Mouse (Mus musculus) neutrophil, adult 5-6 weeks (primary cell): Measurements from ENCODE around the gene Rnase2a. TPM values are rescaled to one million over a fixed set of nuclear protein-coding genes. Genes with fewer than 3 reads are reported as not detected.
"Not testable (repeated sequence)": the region's sequence is repeated elsewhere in the genome, so short reads cannot be mapped to it uniquely, and the experiment has no call there.

ENCODE experiments used
- ATAC-seq: fragments of 151-379, 151-347 bp; 2 replicates; pipeline ENCODE4 v1.8.0; 2017; ENCODE audit warnings: mild to moderate bottlenecking, moderate TSS enrichment; ENCODE audit not compliant: insufficient number of reproducible peaks, poor library complexity, low FRiP score, severe bottlenecking; ENCODE audit errors: extremely low read depth
- total RNA-seq: library from RNA; stranded (forward); fragments of 200-1000 nt; gene quantifications from 2 replicates; pipeline ENCODE4 v1.2.3, GENCODE M21; 2017

The Rnase2a gene
- not detected in 2 replicates for total RNA-seq

DNA sequence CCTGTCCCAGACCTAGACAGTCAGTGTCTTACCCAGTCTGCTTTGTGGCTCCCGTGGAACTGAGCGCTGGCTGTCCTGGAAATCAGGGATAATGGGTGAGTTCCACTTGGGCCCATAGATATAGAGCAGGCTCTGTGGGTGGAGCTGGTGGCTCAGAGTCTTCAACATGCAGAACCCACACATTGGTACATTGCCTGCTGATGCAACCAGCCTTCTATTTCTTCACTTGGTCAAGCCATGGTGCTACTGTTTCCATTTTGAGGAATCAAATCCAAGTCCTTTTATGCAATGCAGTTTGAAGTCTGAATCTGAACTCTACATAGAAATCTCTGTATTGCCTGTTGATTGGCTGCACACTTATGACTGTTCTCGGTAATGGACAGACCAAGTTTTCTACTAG is at the start of gene Rnase2a:
Rnase2a (minus strand) TSS at position 72 of the 400 bp plus-strand sequence.
- ATAC-seq: no peak

DNA sequence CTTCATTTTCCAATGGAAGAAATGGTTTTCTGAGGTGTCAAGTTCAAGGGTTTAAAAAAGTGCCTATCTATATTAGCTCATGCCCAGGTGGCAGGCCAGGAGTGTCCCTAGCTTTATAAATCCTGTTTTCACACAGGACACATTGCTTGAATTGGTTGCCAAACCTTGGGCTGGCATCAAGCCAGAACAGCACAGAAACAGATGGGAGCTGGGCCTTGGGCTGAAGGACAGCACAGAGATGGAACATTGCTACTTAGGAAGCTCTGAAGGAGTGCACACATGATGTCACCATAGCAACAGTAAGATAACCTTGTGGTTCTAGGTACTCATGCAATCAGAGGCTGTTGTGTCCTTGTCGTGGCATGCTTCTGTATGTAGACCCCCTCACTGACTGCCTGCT is 35.6 kb upstream of the Rnase2a start:
- no peak for ATAC-seq

DNA sequence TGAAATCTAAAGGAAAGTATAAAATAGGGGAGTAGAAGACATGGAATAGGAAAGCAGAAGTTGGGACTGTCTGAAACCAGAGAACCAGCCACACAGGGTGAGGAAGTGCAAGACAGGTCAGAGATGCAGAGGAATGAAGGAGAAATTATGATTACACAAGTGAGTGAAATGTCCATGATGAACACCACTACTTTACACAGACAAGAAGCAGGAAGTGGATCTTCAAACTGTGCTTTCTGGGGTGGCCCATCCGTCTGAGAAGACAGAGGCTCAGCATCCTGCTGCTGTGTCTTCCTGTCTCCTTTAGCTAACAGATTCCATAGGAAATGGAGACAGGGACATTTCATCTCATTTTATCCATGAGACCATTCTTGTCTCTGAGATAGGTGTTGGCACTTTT is 22.6 kb upstream of the Rnase2a start:
- ATAC-seq: not testable (repeated sequence)

DNA sequence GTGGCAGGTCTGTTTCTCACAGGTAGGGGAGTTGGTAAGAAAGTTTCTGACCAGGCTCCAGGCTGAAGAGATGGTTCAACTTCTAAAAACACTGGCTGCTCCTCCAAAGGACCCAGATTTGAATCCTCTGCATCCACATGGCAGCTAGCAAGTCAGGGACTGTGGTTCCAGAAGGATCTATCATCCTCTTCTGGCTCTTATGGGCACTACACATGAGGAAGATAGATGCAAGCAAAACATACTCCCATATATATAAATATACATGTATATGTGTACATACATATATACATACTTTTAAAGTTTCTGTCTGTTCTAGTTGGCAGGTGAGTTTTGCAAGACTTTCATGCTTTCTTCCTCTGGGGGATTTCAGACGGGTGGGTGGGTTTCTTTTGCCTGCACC is 12.8 kb upstream of the Rnase2a start:
- ATAC-seq: no peak

DNA sequence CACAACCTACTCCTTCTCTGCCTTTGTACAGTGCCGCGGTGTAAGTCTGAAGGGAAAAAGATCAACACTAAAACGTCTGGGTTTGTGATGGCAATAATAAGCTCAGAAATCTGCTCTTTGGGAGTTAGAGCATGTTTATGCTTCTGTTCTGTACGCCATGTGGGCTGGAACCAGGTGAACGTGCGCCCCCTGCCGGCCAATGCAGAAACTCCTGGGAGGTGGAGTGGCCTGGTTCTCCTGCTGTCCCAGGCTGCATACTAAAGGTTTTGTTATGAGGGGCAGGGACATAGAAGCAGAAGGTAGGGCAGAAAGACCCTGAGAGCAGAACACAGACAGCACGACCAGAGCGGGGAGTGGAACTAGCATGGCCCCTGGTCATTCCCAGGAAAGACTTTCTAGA is 10.2 kb upstream of the Rnase2a start:
- ATAC-seq: peak; percentile 83

DNA sequence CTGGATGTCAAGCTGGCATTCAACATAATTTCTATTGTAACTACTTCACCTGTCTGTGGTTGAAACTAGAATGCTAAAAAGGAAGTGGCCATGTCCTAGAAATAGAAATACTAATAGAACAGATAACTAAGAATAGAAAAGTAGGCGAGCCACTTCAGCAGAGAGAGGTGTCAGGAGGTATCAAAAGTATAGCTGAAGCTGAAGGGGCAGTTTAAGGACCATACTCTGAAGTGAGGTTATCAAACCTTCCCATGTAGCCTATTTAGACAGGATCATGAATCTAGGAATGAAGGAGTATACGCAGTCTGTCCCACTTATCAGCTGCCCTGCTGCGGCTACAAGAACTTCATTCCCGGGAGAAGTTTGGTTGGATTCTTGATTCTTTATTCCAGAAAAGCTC is 9.8 kb upstream of the Rnase2a start:
- no peak for ATAC-seq

DNA sequence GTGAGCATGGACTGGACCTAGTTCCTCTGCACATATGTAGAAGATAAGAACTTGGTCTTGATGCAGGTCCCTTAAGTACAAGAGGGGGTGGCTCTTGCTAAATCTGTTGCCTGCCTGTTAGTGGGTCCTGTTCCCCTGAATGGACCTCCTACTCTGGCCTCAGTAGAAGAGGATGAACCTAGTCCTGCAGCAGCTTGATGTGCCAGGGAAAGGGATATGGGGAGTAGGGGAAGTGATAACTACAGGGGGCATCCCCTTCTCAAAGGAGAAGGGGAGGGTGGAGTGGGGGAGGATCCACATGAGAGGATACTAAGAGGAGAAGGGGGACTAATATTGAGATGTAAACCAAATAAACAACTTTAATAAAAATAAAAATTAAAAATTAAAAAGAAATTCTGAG is 6.5 kb upstream of the Rnase2a start:
- ATAC-seq: no peak

DNA sequence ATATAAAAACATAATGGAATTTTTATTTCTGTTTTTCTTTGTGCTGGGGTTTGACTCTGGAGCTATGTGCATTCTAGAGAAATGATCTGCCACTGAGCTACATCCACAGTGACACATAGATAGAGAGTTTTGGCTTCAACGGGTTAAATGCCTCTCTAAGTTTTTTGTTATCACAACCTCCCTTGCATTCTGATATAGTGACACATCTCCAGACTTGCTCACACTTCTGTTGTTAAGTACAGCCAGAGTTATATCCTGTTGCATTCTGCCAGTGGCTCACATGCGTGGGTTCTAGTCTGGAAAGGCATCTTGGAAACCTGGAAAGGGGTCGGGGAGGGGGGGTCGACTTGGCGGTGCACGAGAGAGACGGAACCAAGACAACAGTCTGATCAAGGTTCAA is 3.8 kb upstream of the Rnase2a start:
- ATAC-seq: no peak

DNA sequence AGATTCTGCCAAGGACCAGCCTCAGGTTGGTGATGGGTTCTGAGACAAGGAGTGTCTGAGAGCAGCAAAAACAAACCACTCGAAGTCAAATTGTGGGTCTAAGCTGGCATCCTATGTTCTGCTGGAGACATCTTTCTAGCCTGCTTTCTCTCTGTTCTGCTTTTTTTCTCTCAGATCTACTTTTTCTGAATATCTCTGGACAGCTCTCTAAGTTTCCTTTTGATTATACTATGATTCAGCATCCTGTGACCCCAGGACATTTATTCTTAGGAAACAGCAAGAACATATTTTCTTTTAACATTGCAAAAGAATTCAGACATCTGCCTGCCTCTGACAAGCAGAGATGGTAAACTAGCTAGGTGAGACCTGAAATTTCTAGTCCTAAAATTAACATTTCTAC is 2.3 kb downstream of the Rnase2a start:
- no peak for ATAC-seq

DNA sequence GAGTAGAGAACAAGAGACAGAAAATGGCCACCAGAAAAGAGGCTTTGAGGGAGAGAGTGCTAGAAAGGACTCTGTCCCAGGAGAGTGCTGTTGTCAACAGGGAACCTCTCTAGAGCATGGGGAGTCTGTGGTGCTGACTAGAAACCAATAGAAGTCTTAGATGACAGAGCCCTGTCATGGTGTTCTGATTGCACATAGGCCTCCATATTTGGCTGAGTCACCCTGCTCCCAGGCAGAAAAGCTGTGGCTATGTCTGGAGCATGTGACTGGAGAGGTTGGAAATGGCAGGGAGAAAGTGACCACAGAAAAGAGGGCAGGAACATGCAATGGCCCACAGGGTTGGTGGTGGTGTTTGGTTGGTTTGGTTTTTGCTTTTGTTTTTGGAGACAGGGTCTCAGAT is 3.7 kb downstream of the Rnase2a start:
- ATAC-seq: not testable (repeated sequence)

DNA sequence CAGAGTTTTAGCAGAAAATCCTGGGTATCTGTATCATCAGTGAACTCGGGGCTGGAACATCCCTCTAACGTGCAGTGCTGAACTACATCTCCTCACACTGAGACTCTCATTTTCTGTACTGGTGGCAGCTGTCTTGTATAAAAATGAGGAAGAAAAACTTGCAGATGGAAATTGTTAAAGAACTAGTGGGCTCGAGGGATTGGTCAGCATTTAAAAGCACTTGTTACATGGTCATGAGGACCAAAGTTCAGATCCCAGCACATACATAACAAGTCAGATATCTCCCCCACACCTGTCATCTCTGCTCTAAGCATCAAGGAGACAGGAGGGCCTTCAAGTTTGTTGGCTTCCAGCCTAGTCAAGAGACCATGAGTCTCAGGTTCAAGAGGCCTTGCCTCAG is 5.6 kb downstream of the Rnase2a start:
- no peak for ATAC-seq

DNA sequence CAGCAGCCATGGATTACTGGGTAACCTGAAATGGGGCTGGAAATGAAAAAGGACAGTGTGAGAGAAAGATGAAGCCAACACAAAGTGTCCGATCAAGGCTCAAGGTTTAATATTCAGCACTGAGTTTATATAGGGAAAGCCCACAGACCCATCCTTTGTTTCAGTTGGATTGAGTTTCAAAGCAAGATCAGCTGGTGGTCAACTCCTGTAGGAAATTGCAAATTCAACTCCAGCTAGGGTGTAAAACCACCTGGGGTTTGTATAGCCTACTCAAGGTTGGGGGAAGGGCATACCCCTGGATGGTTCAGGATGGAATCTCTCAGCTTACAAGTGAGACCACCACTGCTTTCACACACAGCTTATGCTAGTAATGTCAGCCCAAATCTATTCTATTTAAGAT is 8.2 kb downstream of the Rnase2a start:
- ATAC-seq: no peak

DNA sequence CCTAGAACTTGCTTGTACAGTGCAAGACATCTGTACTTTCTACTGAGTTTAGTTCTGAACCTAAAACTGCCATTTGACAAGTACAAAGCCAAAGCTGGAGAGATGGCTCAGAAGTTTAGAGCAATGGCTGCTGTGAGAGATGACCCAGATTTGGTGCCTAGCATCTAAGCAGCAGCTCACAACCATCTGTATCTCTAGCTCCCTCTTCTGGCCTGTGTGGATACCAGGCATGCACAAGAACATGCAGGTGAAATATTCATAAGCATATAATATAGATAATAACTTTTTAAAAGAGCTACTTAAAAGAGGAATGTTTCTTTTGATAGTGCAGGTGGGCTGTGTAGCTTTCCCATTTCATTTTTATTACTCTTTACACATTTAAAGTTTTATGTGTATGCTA is 15.0 kb downstream of the Rnase2a start:
- ATAC-seq: peak; percentile 70; the same call in 1 of the 2 replicates

DNA sequence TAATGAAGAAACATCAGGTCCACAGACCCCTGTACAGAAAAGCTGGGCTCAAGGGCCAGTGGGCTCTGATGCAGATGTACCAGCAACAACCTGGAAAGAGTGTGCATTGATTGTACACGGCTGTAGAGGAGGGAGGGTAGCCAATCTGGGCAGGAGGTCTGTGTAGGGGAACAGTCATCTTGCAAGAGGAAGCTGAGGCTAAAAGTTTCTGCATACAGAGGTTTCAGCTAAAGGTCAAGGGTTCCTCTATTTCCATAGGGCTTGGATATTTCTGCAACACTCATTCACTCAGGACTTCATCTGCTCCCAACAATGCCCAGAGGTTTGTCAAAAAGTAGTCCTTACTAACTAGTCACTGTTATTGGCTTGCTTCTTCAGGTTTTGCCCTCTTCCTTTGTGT is 18.4 kb downstream of the Rnase2a start:
- ATAC-seq: 0 out of 2 replicates have a peak, but pooled peaks have one; percentile 30

DNA sequence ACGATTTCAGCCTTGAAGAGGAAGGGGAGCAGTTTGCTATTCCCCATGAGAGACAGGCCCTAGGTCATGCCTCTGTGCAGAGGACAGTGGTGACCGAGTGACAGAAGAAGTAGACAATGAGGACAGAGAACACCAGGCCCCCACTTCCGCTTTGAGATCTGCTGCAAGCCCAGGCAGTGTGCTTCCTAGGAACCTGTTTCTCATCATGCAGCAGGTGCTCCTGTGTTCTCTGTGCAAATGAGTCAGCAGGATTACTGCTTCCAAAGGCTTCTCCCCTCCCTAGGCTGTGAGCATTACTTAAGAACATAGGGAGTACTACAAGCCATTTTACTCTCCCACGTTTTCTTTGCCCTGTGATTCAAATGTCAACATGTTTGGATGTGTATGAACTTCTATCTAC is 26.3 kb downstream of the Rnase2a start:
- ATAC-seq: not testable (repeated sequence)

DNA sequence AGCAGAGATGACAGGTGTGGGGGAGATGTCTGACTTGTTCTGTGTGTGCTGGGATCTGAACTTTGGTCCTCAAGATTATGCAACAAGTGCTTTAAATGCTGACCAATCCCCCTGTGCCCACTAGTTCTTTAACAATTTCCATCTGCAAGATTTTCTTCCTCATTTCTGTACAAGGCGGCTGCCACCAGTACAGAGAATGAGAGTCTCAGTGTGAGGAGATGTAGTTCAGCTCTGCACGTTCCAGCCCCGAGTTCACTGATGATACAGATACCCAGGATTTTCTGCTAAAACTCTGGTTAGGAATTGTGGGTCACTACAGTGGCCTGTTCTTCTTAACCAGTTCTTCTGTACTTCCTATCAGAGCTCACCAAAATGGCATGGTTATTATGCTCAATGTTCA is 35.8 kb downstream of the Rnase2a start:
- ATAC-seq: not testable (repeated sequence)

Other genes starting within 250 kb of the Rnase2a start
- not detected in 2 replicates for gene Rnase10, start 248.4 kb downstream of the Rnase2a start, total RNA-seq
- not detected in 2 replicates for gene Rnase9, start 214.2 kb downstream of the Rnase2a start, total RNA-seq
- not detected in 2 replicates for gene Rnase11, start 205.9 kb downstream of the Rnase2a start, total RNA-seq
- gene Rnase12, start 198.5 kb downstream of the Rnase2a start, total RNA-seq: 2.6 TPM in 1 of 2 replicates, not detected in the other
- gene Olfr750, start 181.7 kb downstream of the Rnase2a start, total RNA-seq: not detected in 2 replicates
- gene Rnase4, start 165.0 kb downstream of the Rnase2a start, total RNA-seq: 2.0 and 2.1 TPM in 2 replicates
- gene Ang, start 165.0 kb downstream of the Rnase2a start, total RNA-seq: 2.2 and 2.3 TPM in 2 replicates
- gene Eddm3b, start 141.7 kb downstream of the Rnase2a start, total RNA-seq: not detected in 2 replicates
- gene Rnase6, start 132.2 kb downstream of the Rnase2a start, total RNA-seq: 227 and 232 TPM in 2 replicates
- not detected in 2 replicates for gene Rnase1, start 109.3 kb downstream of the Rnase2a start, total RNA-seq
- not detected in 2 replicates for gene Rnase2b, start 93.9 kb downstream of the Rnase2a start, total RNA-seq
- gene Ang2, start 57.0 kb downstream of the Rnase2a start, total RNA-seq: not detected in 2 replicates
- not detected in 2 replicates for gene Ear14, start 52.7 kb downstream of the Rnase2a start, total RNA-seq
- not detected in 2 replicates for gene Gm7247, start 105.6 kb upstream of the Rnase2a start, total RNA-seq
- not detected in 2 replicates for gene Vmn2r88, start 154.7 kb upstream of the Rnase2a start, total RNA-seq
- gene Vmn2r89, start 195.7 kb upstream of the Rnase2a start, total RNA-seq: not detected in 2 replicates